ENCODE assay signal across 14 mouse cellular contexts in genomic region chr11:50534266-50534665, GRCm38 (mm10).
A peak's percentile ranks its signal among the peaks of the same experiment; 100 is the strongest.
DNase-seq lines count a peak whose midpoint lies in the region.
"Had no signal": no experiment of that assay in that cellular context is flagged by ENCODE, and none has a peak within 500 bp of the region (broad histone marks: within the 10 kb centered on the region; RNA-seq: fewer than 3 reads in every experiment).

No protein-coding gene starts in this region.

- DNase-seq in gastrocnemius, adult 18-20 months (ENCODE audit: low spot score): peak; percentile 58
- DNase-seq in gastrocnemius, postnatal 36 days: no peak
- DNase-seq in gastrocnemius, adult 8-10 months (ENCODE audit: low spot score in 2 of 2): peak; percentile 8 to 16
- no peak for DNase-seq in gastrocnemius, postnatal 4 days (ENCODE audit: low spot score in 2 of 2)
- peak; percentile 80 for DNase-seq in skeletal muscle tissue, adult 2 months (ENCODE audit: low read depth, low spot score)
- DNase-seq: adrenal gland, adult 8-10 months; adrenal gland, postnatal 14 days; adrenal gland, postnatal 36 days; B cell, adult 2 months; cerebellum, adult 11-12 months; cerebellum, adult 2 months; cerebellum, adult 9-10 months; cerebellum, postnatal 10 days; cerebellum, postnatal 25 days had no signal

- intact Hi-C loops in gastrocnemius, postnatal 36 days (cut with DNase I): no loop called here

Comparison
In these comparisons a context has a peak if more than half of its experiments do, and no peak if none do; other contexts are left out.
1. DNase-seq: peak in gastrocnemius, adult 18-20 months (single experiment), gastrocnemius, adult 8-10 months (2 of 2) and skeletal muscle tissue, adult 2 months (single experiment); none in gastrocnemius, postnatal 36 days (0 of 2) and gastrocnemius, postnatal 4 days (0 of 2).